Mouse (Mus musculus) neural tube, embryonic 11.5 days (tissue): Measurements from ENCODE around the gene Insr. TPM values are rescaled to one million over a fixed set of nuclear protein-coding genes. Genes with fewer than 3 reads are reported as not detected.

Experiments used
- ATAC-seq: fragments of 200-750 bp; cut with Nextera tagmentation; 2 replicates; pipeline ENCODE4 v1.8.0; 2017; ENCODE audit warnings: moderate number of reproducible peaks, mild to moderate bottlenecking, moderate TSS enrichment, moderate library complexity; ENCODE audit not compliant: insufficient read depth, low FRiP score, low TSS enrichment
- DNase-seq: peaks from one replicate; pipeline ENCODE4 v3.0.0-alpha.2; 2015; ENCODE audit warnings: low spot score
- H3K27ac ChIP-seq: fragments of 300-500 bp; sonication (generic); 2 replicates; pipeline ENCODE4 v1.5.1; 2014; ENCODE audit warnings: low read depth, mild to moderate bottlenecking, low read length
- H3K27me3 ChIP-seq: fragments of 300-500 bp; sonication (generic); 2 replicates; pipeline ENCODE4 v1.6.1; 2014; ENCODE audit warnings: mild to moderate bottlenecking, low read length, mixed read lengths; ENCODE audit not compliant: control insufficient read depth, insufficient read depth
- H3K36me3 ChIP-seq: fragments of 300-500 bp; sonication (generic); 2 replicates; pipeline ENCODE4 v1.6.1; 2014; ENCODE audit warnings: mild to moderate bottlenecking, low read length, moderate library complexity, mixed read lengths; ENCODE audit not compliant: control insufficient read depth, insufficient read depth
- H3K4me1 ChIP-seq: fragments of 300-500 bp; sonication (generic); 2 replicates; pipeline ENCODE4 v1.6.1; 2014; ENCODE audit warnings: low read length, mixed read lengths; ENCODE audit not compliant: control insufficient read depth, insufficient read depth
- H3K4me2 ChIP-seq: fragments of 300-500 bp; sonication (generic); 2 replicates; pipeline ENCODE4 v1.6.1; 2014; ENCODE audit warnings: low read depth, mild to moderate bottlenecking, moderate library complexity
- H3K4me3 ChIP-seq: fragments of 300-500 bp; sonication (generic); 2 replicates; pipeline ENCODE4 v1.5.1; 2014; ENCODE audit warnings: low read depth, low read length
- H3K9ac ChIP-seq: fragments of 300-500 bp; sonication (generic); 2 replicates; pipeline ENCODE4 v1.6.1; 2014; ENCODE audit warnings: mild to moderate bottlenecking, low read length
- H3K9me3 ChIP-seq: fragments of 300-500 bp; sonication (generic); 2 replicates; pipeline ENCODE4 v1.6.1; 2016; ENCODE audit warnings: low read length; ENCODE audit not compliant: control insufficient read depth
- WGBS: fragments of 180-500 bp; shearing (Covaris S2); extraction: QIAGEN DNeasy Blood & Tissue Kit; methylation state at CpG from one replicate; pipeline ENCODE4 v1.1.7; 2014; 5-methylcytosine and 5-hydroxymethylcytosine counted together
- polyA plus RNA-seq: library from polyadenylated mRNA; unstranded; fragments of >200 nt; fragmentation: Nextera tagmentation; extraction: Ambion mirVana; gene quantifications from 2 replicates; pipeline ENCODE4 v1.2.1, GENCODE M21; 2014

The Insr gene
- polyA plus RNA-seq, 1 experiment from 2014 or later: 43.3 TPM

DNA sequence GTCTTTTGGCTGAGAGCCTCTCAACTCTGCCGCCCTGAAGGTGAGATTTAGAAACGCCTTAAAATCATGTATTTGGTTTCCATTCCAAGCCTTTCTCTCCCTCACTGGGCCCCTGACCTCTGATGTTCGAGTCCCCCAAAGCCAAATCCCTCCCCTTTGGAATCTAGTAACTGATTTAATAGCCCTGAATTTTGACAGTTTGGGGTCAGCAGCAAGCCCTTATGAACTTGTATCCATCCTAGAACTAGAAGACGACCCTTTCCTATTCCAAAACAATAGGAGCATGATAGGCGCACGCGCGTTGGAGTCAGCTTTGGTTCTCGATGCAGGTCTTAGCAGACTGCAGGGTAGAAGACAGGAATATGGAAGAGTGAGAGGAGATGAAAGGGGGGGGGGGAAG lies 58.9 kb downstream of the Insr start:
- WGBS: 8% methylated on average over 9 of the region's 9 CpGs

DNA sequence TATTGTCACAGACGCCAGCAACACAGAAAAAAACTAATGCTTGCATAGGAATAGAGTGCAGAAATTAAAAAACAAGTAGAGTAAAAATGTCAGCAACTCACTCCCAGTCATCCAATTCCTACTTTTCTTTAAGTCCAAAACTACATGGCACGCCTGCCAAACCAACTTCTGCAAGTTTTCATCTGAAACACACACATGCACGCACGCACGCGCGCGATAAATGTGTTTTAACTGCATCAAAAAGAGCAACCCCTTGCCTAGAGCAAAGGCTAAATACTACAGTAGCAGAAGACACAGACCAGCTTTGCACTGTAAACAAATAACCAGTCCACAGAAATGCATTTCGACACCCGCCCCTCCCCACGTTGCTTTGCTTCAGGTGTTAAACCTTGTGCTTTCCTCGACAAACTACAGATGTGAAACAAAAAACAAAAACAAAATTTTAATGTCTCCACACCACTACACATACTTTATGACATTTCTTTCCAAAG lies 59.5 kb downstream of the Insr start:
- no peak for ATAC-seq
- no peak overlapping the region for H3K4me3 ChIP-seq
- no peak overlapping the region; the same call in 1 of the 2 replicates for H3K4me2 ChIP-seq
- no peak for DNase-seq
- no peak overlapping the region for H3K27ac ChIP-seq
- H3K27me3 ChIP-seq: no peaks in the 10 kb centered on the region
- no peaks in the 10 kb centered on the region for H3K36me3 ChIP-seq
- no peak overlapping the region for H3K9ac ChIP-seq
- peaks cover 3% of the 10 kb centered on the region; the same call in 1 of the 2 replicates for H3K4me1 ChIP-seq
- no peaks in the 10 kb centered on the region for H3K9me3 ChIP-seq
- WGBS: 90% methylated on average over 12 of the region's 12 CpGs

More for the DNA sequence above, 58.9 kb downstream of the Insr start:
- Histone ChIP-seq H3K9ac (peak overlapping the region; percentile 70; the same call in 1 of the 2 replicates), H3K27ac (0 out of 2 replicates have a peak overlapping the region, but pooled peaks have one; percentile 56), H3K36me3 (no peaks in the 10 kb centered on the region), H3K9me3 (no peaks in the 10 kb centered on the region), H3K27me3 (no peaks in the 10 kb centered on the region), H3K4me1 (peaks cover 3% of the 10 kb centered on the region; the same call in 1 of the 2 replicates), H3K4me3 (peak overlapping the region; percentile 48), H3K4me2 (peak overlapping the region; percentile 54)
- DNase-seq: peak; percentile 44
- ATAC-seq: peak; percentile 56

DNA sequence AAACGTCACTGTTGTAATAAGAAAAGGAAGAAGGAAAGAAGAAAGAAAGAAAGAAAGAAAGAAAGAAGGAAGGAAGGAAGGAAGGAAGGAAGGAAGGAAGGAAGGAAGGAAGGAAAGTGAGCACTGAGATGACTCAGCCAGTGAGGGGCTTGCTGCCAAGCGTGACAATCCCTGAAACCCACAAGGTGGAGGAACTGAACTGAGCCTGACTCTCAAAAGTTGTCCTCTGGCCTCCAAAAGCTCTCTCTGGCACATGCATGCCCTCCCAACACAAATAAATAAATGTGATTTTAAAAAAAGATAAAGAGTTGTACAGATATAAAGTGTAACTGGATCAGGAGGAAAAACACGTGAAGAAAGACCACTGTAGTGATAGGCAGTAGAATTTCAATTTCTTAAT lies 60.2 kb downstream of the Insr start:
- 87% methylated on average over 3 of the region's 3 CpGs for WGBS
- Histone ChIP-seq H3K36me3 (no peaks in the 10 kb centered on the region), H3K4me3 (no peak overlapping the region), H3K27me3 (no peaks in the 10 kb centered on the region), H3K9ac (no peak overlapping the region), H3K4me1 (peaks cover 3% of the 10 kb centered on the region; the same call in 1 of the 2 replicates), H3K27ac (no peak overlapping the region), H3K4me2 (no peak overlapping the region), H3K9me3 (no peaks in the 10 kb centered on the region)
- ATAC-seq (no peak), DNase-seq (no peak)

DNA sequence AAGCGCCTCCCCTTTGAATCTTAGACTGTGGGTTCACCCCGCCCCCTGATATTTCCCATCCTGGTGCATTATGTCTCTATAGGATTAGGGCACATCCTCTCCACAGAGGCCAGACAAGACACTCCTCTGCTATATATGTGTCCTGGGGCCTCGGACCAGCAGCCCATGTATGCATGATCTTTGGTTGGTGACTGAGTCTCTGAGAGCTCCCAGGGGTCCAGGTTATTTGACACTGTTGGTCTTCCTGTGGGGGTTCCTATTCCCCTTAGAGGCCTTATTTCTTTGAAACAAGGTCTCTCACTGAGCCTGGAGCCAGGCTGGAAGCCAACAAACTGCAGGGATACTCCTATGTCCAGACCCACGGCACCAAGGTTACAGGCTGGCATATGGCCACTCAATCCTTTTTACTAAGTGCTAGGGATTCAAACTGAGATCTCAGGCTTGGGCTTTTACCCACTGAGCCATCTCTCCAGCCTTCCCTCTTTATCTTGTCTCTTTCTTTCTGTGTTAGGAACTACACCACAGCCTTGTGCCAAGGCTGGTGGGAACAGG lies 62.8 kb downstream of the Insr start:
- Histone ChIP-seq H3K27ac (no peak overlapping the region), H3K4me3 (no peak overlapping the region), H3K9ac (no peak overlapping the region), H3K36me3 (no peaks in the 10 kb centered on the region), H3K27me3 (no peaks in the 10 kb centered on the region), H3K4me1 (peaks cover 3% of the 10 kb centered on the region; the same call in 1 of the 2 replicates), H3K9me3 (no peaks in the 10 kb centered on the region), H3K4me2 (no peak overlapping the region)
- ATAC-seq (no peak), DNase-seq (no peak)
- WGBS: 71% methylated on average over 4 of the region's 4 CpGs

DNA sequence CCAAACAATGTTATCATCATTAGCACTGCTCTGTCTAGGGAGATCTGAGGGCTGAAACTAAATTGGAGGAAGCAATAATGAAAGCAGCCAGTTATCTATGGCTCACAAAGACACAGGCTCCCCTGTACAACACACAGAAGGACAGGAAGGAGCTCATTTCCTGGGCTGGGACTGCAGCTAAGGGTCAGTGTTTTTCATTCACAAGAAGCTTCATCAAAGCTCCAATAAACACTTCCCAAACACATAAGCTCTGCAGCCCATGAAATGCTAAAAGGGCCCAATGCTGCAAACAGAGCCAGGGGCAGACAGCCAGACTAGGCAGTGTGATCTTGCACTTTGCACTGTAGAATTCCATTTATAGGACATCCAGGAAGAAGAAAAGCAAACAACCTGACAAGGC lies 63.9 kb downstream of the Insr start:
- Histone ChIP-seq H3K9me3 (no peaks in the 10 kb centered on the region), H3K4me3 (no peak overlapping the region), H3K36me3 (no peaks in the 10 kb centered on the region), H3K4me2 (no peak overlapping the region), H3K27ac (no peak overlapping the region), H3K27me3 (no peaks in the 10 kb centered on the region), H3K9ac (no peak overlapping the region), H3K4me1 (peaks cover 3% of the 10 kb centered on the region; the same call in 1 of the 2 replicates)
- ATAC-seq (no peak), DNase-seq (no peak)

DNA sequence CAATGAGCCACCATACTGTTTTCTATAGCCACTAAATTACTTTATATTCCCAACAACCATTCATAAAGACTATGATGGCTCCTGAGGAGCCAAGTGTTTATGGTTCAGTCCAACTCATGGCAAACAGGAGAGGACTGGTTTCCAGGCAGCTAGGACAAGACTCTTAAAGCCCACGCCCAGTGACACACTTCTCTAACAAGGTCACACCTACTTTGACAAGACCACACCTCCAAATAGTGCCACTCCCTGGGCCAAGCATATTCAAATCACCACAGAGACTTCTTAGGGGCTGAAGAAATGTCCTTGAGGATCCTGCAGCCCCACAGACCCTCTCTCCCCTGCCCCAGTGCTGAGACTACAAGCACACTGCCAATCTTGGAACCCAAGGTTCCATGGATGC lies 64.8 kb downstream of the Insr start:
- no peak overlapping the region for H3K4me2 ChIP-seq
- H3K4me1 ChIP-seq: no peaks in the 10 kb centered on the region
- H3K9ac ChIP-seq: no peak overlapping the region
- H3K27ac ChIP-seq: no peak overlapping the region
- 94% methylated on average over 1 of the region's 1 CpGs for WGBS
- H3K27me3 ChIP-seq: no peaks in the 10 kb centered on the region
- H3K9me3 ChIP-seq: no peaks in the 10 kb centered on the region
- ATAC-seq: no peak
- H3K36me3 ChIP-seq: no peaks in the 10 kb centered on the region
- DNase-seq: no peak
- H3K4me3 ChIP-seq: no peak overlapping the region

DNA sequence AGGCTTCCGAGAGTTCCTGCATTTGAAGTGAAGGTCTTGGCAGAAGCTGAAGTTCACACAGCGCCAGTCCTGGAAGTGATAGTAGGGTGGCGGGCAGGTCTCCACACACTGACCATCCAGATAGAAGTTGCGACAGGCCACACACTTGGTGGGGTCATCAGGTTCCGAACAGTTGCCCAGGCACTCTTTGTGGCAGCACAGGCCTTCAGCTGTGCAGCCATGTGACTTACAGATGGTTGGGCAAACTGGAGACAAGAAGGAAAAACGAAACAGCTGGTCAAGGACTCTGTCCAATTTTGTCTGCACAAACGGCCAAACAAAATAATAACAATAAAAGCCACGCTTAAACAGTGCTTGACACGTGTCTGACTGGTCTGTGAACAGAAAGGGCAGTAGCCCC lies 68.0 kb downstream of the Insr start:
- WGBS: 91% methylated on average over 9 of the region's 9 CpGs
- no peaks in the 10 kb centered on the region for H3K27me3 ChIP-seq
- no peak overlapping the region for H3K27ac ChIP-seq
- ATAC-seq (no peak), DNase-seq (no peak)
- H3K4me2 ChIP-seq: no peak overlapping the region
- no peaks in the 10 kb centered on the region for H3K4me1 ChIP-seq
- H3K36me3 ChIP-seq: no peaks in the 10 kb centered on the region
- H3K4me3 ChIP-seq: no peak overlapping the region
- no peak overlapping the region for H3K9ac ChIP-seq
- no peaks in the 10 kb centered on the region for H3K9me3 ChIP-seq

DNA sequence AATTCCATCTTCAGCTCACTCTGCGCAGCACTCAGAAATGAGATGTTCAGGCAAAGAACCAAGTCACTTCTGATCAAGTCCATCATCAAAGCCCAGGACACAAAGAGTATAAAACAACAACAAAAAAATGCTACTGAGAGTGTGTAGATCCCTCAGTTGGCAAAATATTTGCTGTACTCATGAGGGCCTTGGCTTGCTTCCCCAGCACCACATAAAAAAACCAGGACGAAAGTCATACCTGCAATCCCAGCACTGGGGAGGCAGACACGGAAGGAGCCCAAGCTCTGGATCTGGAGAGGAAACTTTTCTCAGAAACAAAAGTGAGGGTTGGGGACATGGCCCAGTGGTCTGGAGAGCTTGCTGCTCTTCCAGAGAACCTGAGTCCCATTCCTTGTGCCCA lies 69.5 kb downstream of the Insr start:
- Histone ChIP-seq H3K4me3 (no peak overlapping the region), H3K36me3 (no peaks in the 10 kb centered on the region), H3K27ac (no peak overlapping the region), H3K4me2 (no peak overlapping the region), H3K9me3 (no peaks in the 10 kb centered on the region), H3K27me3 (no peaks in the 10 kb centered on the region), H3K4me1 (no peaks in the 10 kb centered on the region), H3K9ac (no peak overlapping the region)
- ATAC-seq (no peak), DNase-seq (no peak)
- 97% methylated on average over 3 of the region's 3 CpGs for WGBS

DNA sequence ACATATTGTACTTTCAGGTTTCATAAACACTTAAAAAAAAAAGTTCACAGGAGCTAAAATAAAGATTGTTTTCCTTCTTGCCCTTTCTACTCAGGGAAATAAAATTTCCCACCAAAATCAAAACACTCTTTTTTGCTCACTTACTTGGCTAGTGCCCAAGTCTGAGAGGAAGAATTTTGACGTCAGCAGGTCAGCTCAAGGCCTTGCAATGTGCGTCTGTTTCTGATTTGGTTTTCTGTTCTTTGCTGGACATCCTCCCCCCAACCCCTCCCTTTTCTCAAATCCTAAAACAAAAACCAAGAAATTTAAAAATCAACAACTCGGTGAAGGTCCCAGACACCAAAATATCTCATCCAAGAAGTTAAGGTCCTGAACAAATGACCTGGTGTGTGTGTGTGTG lies 70.1 kb downstream of the Insr start:
- 74% methylated on average over 3 of the region's 3 CpGs for WGBS
- DNase-seq: no peak
- Histone ChIP-seq H3K36me3 (0 out of 2 replicates have a peak, but pooled peaks cover 2% of the 10 kb centered on the region), H3K4me2 (no peak overlapping the region), H3K4me1 (no peaks in the 10 kb centered on the region), H3K27ac (no peak overlapping the region), H3K4me3 (no peak overlapping the region), H3K9me3 (no peaks in the 10 kb centered on the region), H3K27me3 (no peaks in the 10 kb centered on the region), H3K9ac (no peak overlapping the region)
- ATAC-seq: no peak
